Mouse (Mus musculus): ENCODE measurements around the gene Gnat2.

DNA sequence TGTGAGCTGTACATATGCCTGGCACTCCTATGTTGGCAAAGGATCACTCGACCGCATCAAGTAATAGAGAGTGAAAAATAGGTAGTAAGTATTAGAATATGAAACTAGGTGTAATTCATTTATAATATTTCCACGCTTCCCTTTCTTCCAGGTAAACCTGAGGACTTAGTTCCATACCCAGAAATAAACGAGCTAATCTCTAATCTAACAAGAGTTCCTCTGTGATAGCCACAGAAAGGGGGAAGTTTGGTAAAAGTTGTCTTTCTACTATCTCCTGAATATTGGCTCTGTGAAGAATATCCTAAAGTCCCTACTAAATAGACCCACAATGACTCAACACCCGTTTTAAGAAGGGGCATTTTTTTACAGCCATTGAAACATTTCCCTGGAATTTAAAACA, 54.1 kb downstream of the Gnat2 start:
- TF ChIP-seq USF1 (IDR thresholded peaks at IDR 0.05; ENCODE audit: low read depth) (no peak), MYOG (IDR thresholded peaks at IDR 0.05; ENCODE audit: control insufficient read depth in 1 of 3, insufficient read depth in 1 of 3, insufficient read length in 2 of 3, low read depth in 2 of 3) (no peak), POLR2A (IDR thresholded peaks at IDR 0.05; ENCODE audit: insufficient read length, low read depth) (no peak), TCF12 (IDR thresholded peaks at IDR 0.05; ENCODE audit: insufficient read depth, poor library complexity, severe bottlenecking) (no peak), E2F4 (IDR thresholded peaks at IDR 0.05; ENCODE audit: insufficient read depth) (no peak), TCF3 (IDR thresholded peaks at IDR 0.05; ENCODE audit: insufficient read length, low read depth) (no peak), POLR2AphosphoS2 (IDR thresholded peaks at IDR 0.05; ENCODE audit: insufficient read length, low read depth) (no peak), MAX (IDR thresholded peaks at IDR 0.05; ENCODE audit: low read depth) (no peak), REST (IDR thresholded peaks at IDR 0.05; ENCODE audit: insufficient read depth, insufficient read length) (no peak), SRF (IDR thresholded peaks at IDR 0.05; ENCODE audit: control insufficient read depth, insufficient read length, low read depth) (no peak), MYOD1 (IDR thresholded peaks at IDR 0.05; ENCODE audit: control insufficient read depth in 1 of 3, insufficient read length in 2 of 3, low read depth in 2 of 3) (no peak), CEBPB (IDR thresholded peaks at IDR 0.05; ENCODE audit: insufficient read depth, poor library complexity, severe bottlenecking) (no peak)

Data from myocyte (in vitro differentiated cells).